Mouse (Mus musculus): ENCODE measurements around the gene Gm42674. TPM values are rescaled to one million over a fixed set of nuclear protein-coding genes. Genes with fewer than 3 reads are reported as not detected.

Gm42674 gene
- not detected in 2 replicates for polyA plus RNA-seq (2012)

DNA sequence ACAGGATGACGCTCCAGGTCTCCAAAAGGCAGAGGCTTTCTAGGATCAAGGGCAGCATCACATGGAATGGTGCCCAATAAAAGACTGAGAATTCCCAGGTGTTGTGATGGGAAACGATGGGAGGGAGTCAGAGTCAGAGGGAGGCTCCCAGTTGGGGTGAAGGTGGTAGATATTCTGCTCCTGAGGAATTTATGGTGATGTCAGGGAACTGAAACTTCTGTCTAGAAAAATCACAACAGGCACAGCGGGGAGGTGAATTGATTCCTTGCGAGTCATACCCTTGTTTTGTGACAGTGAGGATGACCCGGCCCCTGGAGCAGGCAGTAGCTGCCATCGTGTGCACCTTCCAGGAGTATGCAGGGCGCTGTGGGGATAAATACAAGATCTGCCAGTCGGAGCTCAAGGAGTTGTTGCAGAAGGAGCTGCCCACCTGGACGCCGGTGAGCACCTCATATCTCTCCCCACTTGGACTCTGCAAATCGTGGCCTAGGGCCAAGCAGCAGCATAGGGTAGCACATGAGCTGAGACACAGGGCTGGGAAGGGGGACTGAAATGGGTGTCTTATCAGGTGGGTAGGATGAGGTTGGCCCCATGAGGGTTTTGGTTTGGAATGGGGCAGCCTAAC lies at the start of gene Gm42674:
TSS of gene Gm42674 (plus strand) at position 419 of the 625 bp plus-strand sequence.
- Histone ChIP-seq H3K27me3 (ENCODE audit: control insufficient read depth) (no peaks in the 10 kb centered on the region), H3K4me1 (ENCODE audit: control insufficient read depth) (no peaks in the 10 kb centered on the region), H3K9me3 (ENCODE audit: control insufficient read depth, low read length) (no peaks in the 10 kb centered on the region), H3K4me3 (replicated peaks) (no peak within 1 kb of the TSS), H3K36me3 (ENCODE audit: control insufficient read depth) (no peaks in the 10 kb centered on the region)
- TF ChIP-seq TAL1 (IDR thresholded peaks at IDR 0.05; ENCODE audit: low read length) (no peak), GATA1 (IDR thresholded peaks at IDR 0.05; ENCODE audit: low read length) (no peak)

DNA sequence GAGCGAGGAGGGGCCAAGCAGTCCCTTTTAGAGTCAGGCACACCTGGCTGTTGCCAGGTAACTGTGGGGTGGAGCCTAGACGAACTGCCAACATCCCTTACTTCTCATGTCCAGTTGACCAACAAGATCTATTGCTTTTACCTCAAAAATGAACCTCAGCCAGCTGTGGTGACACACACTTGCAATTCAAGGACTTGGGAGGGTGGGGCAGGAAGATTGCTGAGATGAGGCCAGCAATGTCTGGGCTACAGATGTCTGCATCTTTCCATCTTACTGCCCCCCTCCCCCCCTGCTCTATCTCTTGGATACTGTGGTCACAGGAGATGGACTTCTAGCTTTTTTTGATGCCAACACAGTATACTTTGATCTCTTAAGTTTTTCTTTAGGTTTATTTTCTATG lies 49.5 kb upstream of the Gm42674 start:
- Histone ChIP-seq H3K9me3 (ENCODE audit: control insufficient read depth, low read length) (no peaks in the 10 kb centered on the region), H3K36me3 (ENCODE audit: control insufficient read depth) (no peaks in the 10 kb centered on the region)
- TF ChIP-seq TAL1 (IDR thresholded peaks at IDR 0.05; ENCODE audit: low read length), result no peak

GRCm38 (mm10) chr3:90555954-90556353 lies 45.8 kb upstream of the Gm42674 start:
- no peak for TF ChIP-seq GATA1 (IDR thresholded peaks at IDR 0.05; ENCODE audit: low read length)
- TF ChIP-seq TAL1 (IDR thresholded peaks at IDR 0.05; ENCODE audit: low read length), result no peak
- H3K9me3 ChIP-seq (ENCODE audit: control insufficient read depth, low read length), result no peaks in the 10 kb centered on the region
- H3K36me3 ChIP-seq (ENCODE audit: control insufficient read depth), result no peaks in the 10 kb centered on the region
- H3K27me3 ChIP-seq (ENCODE audit: control insufficient read depth), result no peaks in the 10 kb centered on the region
- no peaks in the 10 kb centered on the region for H3K4me1 ChIP-seq (ENCODE audit: control insufficient read depth)
- no peak overlapping the region for H3K4me3 ChIP-seq (replicated peaks)

More for the DNA sequence above, 49.5 kb upstream of the Gm42674 start:
- H3K4me1 ChIP-seq (ENCODE audit: control insufficient read depth), result no peaks in the 10 kb centered on the region
- H3K27me3 ChIP-seq (ENCODE audit: control insufficient read depth), result no peaks in the 10 kb centered on the region
- no peak overlapping the region for H3K4me3 ChIP-seq (replicated peaks)

GRCm38 (mm10) chr3:90560008-90560628 lies 41.6 kb upstream of the Gm42674 start, which contains the start of gene S100a3:
TSS of gene S100a3 (plus strand) at chr3:90560578.
- Histone ChIP-seq H3K9me3 (ENCODE audit: control insufficient read depth, low read length) (no peaks in the 10 kb centered on the region), H3K4me1 (ENCODE audit: control insufficient read depth) (no peaks in the 10 kb centered on the region), H3K27me3 (ENCODE audit: control insufficient read depth) (no peaks in the 10 kb centered on the region), H3K36me3 (ENCODE audit: control insufficient read depth) (no peaks in the 10 kb centered on the region), H3K4me3 (replicated peaks) (no peak within 1 kb of the TSS)
- TF ChIP-seq TAL1 (IDR thresholded peaks at IDR 0.05; ENCODE audit: low read length), result no peak
- TF ChIP-seq GATA1 (IDR thresholded peaks at IDR 0.05; ENCODE audit: low read length), result no peak

DNA sequence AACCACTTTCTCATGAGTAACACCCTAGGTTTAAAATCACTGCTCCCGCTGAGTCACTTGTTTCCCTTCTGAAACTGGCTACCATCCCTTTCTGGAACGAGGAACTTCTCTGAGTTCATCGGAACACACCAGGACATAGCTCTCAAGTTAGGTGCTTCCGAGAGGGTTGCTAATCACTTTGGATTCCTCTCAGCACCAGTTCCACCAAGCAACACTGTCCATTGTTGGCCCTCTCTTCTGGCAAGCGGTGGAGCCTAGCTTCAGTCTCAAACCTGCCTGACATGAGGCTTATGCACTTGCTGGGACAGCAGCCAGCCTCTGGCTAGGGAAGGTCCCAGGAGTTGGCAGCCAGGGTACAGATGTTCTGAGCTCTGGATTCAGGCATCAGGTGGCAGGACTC lies 27.0 kb upstream of the Gm42674 start:
- no peaks in the 10 kb centered on the region for H3K27me3 ChIP-seq (ENCODE audit: control insufficient read depth)
- no peaks in the 10 kb centered on the region for H3K9me3 ChIP-seq (ENCODE audit: control insufficient read depth, low read length)
- H3K4me3 ChIP-seq (replicated peaks), result no peak overlapping the region
- H3K36me3 ChIP-seq (ENCODE audit: control insufficient read depth), result no peaks in the 10 kb centered on the region
- H3K4me1 ChIP-seq (ENCODE audit: control insufficient read depth), result no peaks in the 10 kb centered on the region
- no peak for TF ChIP-seq GATA1 (IDR thresholded peaks at IDR 0.05; ENCODE audit: low read length)
- no peak for TF ChIP-seq TAL1 (IDR thresholded peaks at IDR 0.05; ENCODE audit: low read length)

- Histone ChIP-seq H3K27me3 (ENCODE audit: control insufficient read depth) (no peaks in the 10 kb centered on the region), H3K4me1 (ENCODE audit: control insufficient read depth) (no peaks in the 10 kb centered on the region), H3K4me3 (replicated peaks) (no peak overlapping the region), H3K36me3 (ENCODE audit: control insufficient read depth) (no peaks in the 10 kb centered on the region), H3K9me3 (ENCODE audit: control insufficient read depth, low read length) (no peaks in the 10 kb centered on the region)
- TF ChIP-seq GATA1 (IDR thresholded peaks at IDR 0.05; ENCODE audit: low read length), result no peak
- TF ChIP-seq TAL1 (IDR thresholded peaks at IDR 0.05; ENCODE audit: low read length), result no peak
These were observed 26.4 kb upstream of the Gm42674 start for GRCm38 (mm10) chr3:90575320-90575719.

DNA sequence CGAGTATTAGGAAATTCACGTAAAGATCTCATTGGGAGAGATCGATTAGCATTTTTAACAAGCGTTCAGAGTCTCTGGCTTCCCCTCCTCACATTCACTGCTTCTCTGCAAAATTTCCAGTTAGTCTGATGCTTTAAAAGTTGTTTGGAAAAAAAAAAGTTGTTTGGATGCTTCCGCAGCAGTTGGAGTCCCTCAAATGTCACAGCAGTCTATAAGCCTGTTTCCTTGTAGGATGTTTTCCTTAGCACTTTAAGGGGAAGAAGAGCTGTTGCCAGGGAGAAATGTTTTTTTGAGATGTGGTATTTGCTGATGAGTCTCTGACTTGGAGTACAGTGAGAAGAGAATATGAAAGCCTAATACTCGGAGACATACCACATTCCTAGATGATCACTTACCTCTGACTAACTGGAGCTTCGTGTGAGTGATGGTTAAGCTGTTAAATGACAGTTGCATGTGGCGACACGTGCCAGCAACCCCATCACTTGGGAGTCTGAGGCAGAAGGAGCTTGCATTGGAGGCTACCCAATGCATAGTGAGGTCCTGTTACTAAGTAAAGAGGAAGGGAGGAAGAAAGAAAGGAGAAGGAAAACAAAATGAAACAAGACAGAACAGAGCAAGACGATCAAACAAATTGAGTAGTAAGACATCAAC lies 25.2 kb upstream of the Gm42674 start:
- no peaks in the 10 kb centered on the region for H3K27me3 ChIP-seq (ENCODE audit: control insufficient read depth)
- no peak for TF ChIP-seq TAL1 (IDR thresholded peaks at IDR 0.05; ENCODE audit: low read length)
- TF ChIP-seq GATA1 (IDR thresholded peaks at IDR 0.05; ENCODE audit: low read length), result no peak
- H3K9me3 ChIP-seq (ENCODE audit: control insufficient read depth, low read length), result no peaks in the 10 kb centered on the region
- no peak overlapping the region for H3K4me3 ChIP-seq (replicated peaks)
- H3K4me1 ChIP-seq (ENCODE audit: control insufficient read depth), result no peaks in the 10 kb centered on the region
- no peaks in the 10 kb centered on the region for H3K36me3 ChIP-seq (ENCODE audit: control insufficient read depth)

- Histone ChIP-seq H3K4me1 (ENCODE audit: control insufficient read depth) (no peaks in the 10 kb centered on the region), H3K9me3 (ENCODE audit: control insufficient read depth, low read length) (no peaks in the 10 kb centered on the region), H3K36me3 (ENCODE audit: control insufficient read depth) (no peaks in the 10 kb centered on the region), H3K27me3 (ENCODE audit: control insufficient read depth) (no peaks in the 10 kb centered on the region), H3K4me3 (replicated peaks) (no peak overlapping the region)
- no peak for TF ChIP-seq TAL1 (IDR thresholded peaks at IDR 0.05; ENCODE audit: low read length)
- no peak for TF ChIP-seq GATA1 (IDR thresholded peaks at IDR 0.05; ENCODE audit: low read length)
These were observed 22.3 kb upstream of the Gm42674 start for GRCm38 (mm10) chr3:90579433-90579832.

DNA sequence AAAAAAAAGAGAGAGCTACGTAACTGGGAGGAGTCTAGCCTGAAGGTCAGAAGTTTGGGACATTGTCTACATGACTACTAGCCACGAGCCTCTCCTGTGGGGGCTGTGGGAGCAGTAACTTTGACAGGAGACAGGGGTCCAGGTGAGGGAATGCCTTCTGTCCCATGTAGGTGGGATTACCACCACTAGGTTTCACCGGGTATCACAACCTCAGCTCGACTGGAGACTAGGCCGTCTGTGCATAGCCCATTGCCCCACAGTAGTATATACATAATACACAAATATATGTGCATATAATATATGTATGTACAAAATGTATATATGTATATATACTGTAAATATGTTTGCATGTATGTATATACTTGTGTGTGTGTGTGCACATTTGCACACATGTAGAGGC lies 20.6 kb upstream of the Gm42674 start:
- no peak overlapping the region for H3K4me3 ChIP-seq (replicated peaks)
- TF ChIP-seq TAL1 (IDR thresholded peaks at IDR 0.05; ENCODE audit: low read length) (no peak), GATA1 (IDR thresholded peaks at IDR 0.05; ENCODE audit: low read length) (no peak)
- H3K4me1 ChIP-seq (ENCODE audit: control insufficient read depth), result no peaks in the 10 kb centered on the region
- H3K27me3 ChIP-seq (ENCODE audit: control insufficient read depth), result no peaks in the 10 kb centered on the region
- no peaks in the 10 kb centered on the region for H3K36me3 ChIP-seq (ENCODE audit: control insufficient read depth)
- no peaks in the 10 kb centered on the region for H3K9me3 ChIP-seq (ENCODE audit: control insufficient read depth, low read length)

Measured in erythroblast, embryonic 14.5 days (primary cell).